Mouse (Mus musculus) right cerebral cortex, postnatal 36 days (tissue): ENCODE measurements around the gene Iqsec3.
"Not testable (repeated sequence)": the region's sequence is repeated elsewhere in the genome, so short reads cannot be mapped to it uniquely, and the experiment has no call there.

ENCODE experiments used
- DNase-seq, 2 experiments: peaks; one replicate each; pipeline ENCODE4 v3.0.0; 2022; ENCODE audit warnings: low spot score in 2 of 2, mixed read lengths in 1 of 2

Iqsec3 gene

GRCm38 (mm10) chr6:121366537-121366936 lies 106.9 kb downstream of the Iqsec3 start:
- DNase-seq = not testable (repeated sequence)

DNA sequence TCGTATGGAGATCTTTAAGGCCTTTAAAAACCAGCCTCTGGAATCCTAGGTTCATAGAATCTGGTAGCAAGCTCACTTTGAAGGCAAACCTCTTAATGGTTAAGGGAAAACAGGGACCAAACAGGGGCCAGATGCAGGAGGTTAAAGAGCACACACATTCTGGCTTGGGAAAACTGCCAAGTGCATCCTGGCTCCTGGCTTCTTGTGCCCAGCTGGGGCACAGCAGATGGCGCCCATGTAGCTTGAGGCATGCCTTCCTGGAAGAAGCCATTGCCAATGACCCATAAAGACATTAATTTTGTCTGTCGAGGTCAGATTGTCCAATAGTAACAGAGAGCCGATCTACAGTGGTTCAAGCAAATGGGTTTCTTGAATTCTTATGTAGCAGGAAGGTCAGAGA lies 109.5 kb downstream of the Iqsec3 start:
- no peak for DNase-seq

DNA sequence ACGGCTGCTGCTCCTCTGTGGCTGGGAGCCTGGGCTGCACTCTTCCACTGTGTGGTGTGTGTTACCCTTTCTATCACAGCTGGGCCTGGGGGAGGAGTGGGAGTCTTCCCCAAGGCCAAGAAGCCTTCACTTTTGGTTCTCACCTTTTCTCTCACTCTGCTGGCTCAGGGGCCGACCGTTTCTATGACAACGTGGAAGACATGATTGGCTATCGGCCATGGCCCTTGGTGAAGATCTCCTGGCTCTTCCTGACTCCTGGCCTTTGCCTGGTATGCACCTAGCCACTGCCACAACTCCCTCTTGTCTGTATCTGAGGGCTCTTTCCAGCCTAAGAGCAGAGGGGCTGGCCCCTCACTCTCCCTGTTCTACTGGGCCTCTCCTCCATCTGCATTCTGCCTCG lies 110.4 kb downstream of the Iqsec3 start:
- DNase-seq = no peak

DNA sequence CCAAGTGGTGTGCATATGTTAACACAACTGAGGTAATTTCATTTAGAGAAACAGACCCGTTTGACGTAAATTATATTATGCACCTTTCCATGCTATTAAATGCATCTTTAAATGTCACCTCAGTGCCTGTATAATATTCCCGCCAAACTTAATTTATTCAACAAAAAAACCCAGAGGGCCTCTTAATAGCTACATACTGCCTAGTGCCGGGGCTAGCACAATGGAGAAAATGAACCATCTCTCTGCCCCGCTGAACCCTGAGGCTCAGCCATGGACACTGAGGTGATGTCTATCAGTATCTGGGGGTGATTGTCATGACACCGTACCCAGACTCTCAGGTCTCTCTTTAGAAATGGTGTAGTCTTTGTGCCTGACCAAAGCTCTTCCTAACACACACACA lies 116.2 kb downstream of the Iqsec3 start:
- no peak for DNase-seq

DNA sequence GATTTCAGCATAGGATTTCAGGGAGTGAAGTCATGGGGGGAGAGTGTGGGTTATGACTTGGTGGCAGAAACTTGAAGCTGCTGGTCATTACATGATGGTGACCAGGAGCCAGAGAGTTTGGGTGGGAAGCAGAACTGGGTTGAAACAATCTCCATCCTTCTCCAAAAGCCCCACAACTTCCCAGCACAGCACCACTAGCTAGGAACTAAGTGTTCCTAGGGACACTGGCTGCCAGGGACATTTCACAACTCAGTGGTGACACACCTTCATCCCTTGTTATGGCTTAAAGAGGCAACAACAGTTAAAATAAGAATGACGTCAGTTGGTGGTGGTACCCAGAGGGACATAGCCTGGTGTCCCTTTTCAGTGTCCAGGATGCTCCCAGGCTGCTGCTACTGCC lies 117.4 kb downstream of the Iqsec3 start:
- DNase-seq = no peak

DNA sequence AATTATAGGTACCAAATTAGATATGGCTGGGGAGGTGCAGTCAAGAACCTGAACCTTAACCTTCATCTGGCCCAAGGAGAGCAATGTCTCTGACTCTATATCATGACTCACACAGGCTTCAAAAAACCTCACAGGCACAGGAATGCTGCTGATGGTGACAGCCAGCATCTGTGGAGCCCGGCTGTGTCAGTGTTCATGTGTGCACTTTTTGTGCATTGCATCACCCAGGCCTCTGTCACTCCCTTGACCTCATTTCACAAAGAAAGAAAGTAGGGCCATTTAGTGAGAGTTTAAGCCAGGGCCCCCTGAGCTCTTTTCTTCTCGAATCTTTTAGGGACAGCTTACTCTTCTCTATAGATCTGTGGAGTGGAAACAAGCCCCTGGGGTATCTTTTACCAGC lies 121.2 kb downstream of the Iqsec3 start:
- no peak for DNase-seq

DNA sequence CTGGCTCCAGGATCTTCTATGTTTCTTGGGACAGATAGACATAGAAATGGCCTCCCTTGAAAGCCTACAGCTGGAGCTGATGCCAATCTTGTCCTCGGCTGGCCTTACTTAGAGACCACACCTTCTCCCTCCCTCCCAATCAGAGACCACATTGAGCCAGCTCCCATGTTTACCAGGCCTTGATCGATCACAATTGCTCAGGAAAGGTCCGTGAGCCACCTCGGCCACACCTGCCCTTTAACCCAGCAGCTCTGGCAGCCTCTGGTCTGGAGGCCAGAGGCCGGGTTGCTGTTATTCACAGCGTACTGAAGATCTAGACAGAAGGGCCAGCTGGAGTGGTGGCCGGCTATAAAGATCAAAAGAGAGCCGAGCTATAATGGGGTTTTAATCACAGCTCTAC lies 127.0 kb downstream of the Iqsec3 start:
- no peak for DNase-seq

GRCm38 (mm10) chr6:121344329-121344728 lies 129.1 kb downstream of the Iqsec3 start:
- DNase-seq = no peak

GRCm38 (mm10) chr6:121343771-121344123 lies 129.7 kb downstream of the Iqsec3 start:
- DNase-seq = no peak

GRCm38 (mm10) chr6:121343026-121343770 lies 130.3 kb downstream of the Iqsec3 start, which contains the start of gene Slc6a12:
Gene Slc6a12 (plus strand): TSS chr6:121343076.
- no peak for DNase-seq

GRCm38 (mm10) chr6:121341650-121342049 lies 131.8 kb downstream of the Iqsec3 start:
- DNase-seq = no peak

DNA sequence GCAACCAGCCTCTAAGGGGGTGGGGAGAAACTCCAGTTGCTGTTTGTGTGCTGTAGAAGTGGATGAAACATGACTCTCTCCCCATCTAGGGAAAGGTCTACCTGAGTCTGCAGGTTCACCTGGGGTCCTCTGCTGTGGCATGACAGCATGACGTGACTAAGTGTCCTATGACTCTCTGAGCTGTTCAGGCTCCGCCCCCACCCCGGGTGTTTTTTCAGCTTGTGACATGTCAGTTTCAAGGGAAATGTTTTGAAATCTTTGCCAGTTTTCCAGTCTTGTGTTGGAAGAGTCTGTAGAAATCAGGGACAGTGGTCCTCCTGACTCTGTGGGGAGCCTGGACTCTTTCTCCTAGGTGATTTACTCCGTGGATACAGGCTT lies 135.0 kb downstream of the Iqsec3 start:
- no peak for DNase-seq

DNA sequence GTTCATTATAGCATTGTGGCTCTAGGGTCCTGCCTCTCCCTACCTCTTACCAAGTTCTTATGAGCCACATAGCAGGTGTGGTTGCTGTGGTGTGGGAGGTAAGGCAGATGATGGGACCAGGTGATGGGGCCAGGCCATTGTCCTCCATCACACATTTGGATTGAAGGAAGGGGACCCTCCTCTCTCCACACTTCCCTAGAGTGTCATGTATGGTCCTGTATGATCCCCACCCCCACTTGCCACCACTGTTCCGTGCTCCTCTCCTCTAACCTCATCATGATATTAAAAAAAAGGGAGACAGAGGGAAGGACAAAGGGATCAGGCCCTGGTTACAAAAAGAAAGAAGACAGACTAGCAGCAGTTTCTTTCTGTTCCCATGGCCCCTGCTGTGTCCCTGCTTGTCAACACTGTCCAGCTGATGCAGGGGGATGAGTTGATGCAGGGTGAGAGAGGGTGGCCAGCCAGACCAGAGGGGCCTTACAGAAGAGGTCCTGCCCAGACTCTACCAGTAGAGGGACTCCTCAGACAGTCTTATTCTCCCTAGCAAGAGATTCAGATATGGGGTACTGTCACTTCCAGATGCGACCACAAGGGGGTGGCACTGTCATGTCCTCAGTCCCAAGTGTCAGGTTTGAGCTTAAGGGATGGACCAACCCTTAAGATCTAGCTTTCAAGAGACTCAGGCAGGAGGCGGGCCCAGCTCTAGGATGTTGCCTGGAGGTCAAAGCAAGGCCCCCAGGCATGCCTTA lies 135.5 kb downstream of the Iqsec3 start:
- peak; percentile 66 to 74 for DNase-seq

GRCm38 (mm10) chr6:121337229-121337628 lies 136.2 kb downstream of the Iqsec3 start:
- no peak for DNase-seq

DNA sequence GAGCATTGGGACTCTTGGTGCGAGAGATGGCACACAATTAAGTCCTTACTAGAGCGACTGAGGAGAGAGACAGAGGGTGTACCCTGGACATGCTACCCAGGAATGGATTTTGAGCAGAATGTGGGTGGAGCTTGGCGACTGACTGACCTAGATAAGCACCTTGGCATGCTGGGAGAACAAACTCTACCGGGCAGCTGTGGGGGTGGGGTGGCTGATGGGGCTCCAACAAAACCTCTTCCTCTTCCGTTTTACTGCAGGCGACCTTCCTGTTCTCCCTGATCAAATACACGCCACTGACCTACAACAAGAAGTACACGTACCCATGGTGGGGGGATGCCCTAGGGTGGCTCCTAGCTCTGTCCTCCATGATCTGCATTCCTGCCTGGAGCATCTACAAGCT lies 136.9 kb downstream of the Iqsec3 start:
- no peak for DNase-seq

DNA sequence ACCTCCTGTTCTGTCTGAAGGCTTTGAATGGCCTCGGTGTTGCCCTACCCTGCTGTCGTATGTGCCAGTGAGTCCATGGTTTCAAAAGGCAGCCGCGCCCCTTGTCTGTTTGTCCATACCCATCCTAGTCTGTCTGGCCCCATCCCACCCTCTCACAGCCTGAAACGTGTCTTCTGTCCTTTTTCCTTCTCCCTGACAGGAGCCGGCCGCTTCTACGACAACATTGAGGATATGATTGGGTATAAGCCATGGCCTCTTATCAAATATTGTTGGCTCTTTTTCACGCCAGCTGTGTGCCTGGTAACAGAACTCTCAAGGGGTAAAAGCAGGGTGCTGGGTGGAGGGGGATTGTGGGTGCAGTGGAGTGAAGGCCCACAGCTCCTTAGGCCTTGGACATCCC lies 137.6 kb downstream of the Iqsec3 start:
- no peak for DNase-seq

DNA sequence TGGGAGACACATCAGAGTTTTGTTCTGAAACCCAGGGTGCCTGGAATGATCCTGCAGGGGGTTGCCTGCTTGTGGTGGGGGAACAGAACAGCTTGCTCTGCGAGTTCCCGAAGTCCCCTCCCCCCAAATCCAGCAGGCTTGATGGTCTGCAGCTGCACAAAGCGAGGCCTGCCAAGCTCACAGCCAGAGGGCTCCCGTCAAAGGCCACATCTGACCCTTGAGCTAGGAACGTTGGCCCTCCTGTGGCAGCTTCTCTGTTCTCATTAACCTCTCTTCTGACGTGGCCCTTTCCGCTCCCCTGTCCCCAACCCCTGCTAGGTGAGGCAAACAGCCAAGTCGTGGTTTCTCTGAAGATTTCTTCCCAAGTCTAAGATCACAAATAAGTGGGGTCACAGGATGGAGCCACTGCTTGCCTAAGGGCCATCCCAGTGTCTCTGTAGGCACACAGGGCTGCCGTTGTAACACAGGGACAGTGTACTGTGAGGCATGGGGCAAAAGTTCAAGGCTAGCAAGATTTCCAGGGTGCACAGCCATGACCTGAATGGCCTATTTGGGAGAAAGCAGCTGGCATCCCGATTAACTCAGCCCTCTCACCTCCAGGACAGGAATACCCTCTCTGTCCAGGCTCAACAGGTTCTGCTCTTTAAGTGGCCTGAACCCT lies 143.5 kb downstream of the Iqsec3 start:
- DNase-seq = no peak

GRCm38 (mm10) chr6:121328417-121328884 lies 145.0 kb downstream of the Iqsec3 start:
- no peak for DNase-seq

DNA sequence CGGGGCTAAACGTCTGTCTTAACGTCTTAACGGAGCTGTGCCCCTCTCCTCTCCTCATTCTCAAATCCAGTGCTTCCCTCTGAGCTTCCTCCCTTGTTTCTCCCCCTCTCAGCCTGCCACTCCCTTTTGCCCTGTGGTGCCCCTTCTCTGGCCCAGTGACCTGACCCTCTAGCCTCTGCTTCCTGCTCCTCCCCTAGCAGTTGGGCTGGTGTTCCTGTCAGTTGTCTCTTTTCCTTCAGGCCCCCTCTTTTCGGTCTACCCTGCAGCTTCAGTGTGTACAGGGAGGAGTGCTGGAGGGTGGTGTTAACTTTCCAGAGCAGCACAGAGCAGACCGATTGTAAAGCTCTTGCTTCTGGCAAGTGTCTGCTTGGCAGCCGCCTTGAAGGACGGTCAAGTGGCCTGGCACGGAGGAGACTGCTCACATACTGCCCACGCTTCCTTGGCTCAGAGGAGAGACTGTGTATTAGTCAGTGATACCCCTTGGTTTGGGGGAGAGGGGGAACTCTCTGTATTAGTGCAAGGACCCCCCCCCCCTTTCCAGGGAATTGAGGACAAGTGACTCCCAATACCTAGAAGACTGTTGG lies 146.9 kb downstream of the Iqsec3 start:
- no peak for DNase-seq

DNA sequence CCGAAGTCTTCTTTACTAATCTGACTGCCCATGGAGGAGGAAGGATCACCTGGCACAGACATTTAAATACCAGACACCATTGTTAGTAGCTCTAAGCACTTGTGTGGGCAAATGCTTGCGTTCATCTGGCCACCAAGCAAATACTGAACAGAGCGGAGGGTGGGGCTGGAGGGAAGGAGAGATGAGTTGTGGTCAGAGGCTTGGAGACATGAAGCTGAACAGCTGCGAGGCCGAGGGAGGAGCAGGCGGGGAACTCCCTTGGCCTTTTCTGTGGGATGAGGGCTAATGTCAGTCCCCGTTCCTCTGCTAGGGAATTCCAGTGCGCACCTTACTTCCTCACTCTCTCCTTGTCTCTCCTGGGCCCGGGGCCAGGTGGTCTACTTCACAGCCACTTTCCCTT lies 147.7 kb downstream of the Iqsec3 start:
- DNase-seq = no peak

GRCm38 (mm10) chr6:121325298-121325697 lies 148.2 kb downstream of the Iqsec3 start:
- no peak for DNase-seq
